Mouse (Mus musculus): ENCODE measurements around the gene Dpy30. TPM values are rescaled to one million over a fixed set of nuclear protein-coding genes. Genes with fewer than 3 reads are reported as not detected.
A peak's percentile ranks its signal among the peaks of the same experiment; 100 is the strongest.
"Not testable (repeated sequence)": the region's sequence is repeated elsewhere in the genome, so short reads cannot be mapped to it uniquely, and the experiment has no call there.

Gene Dpy30
- 156 and 195 TPM in 2 replicates for polyA plus RNA-seq (2015; fragmentation: Nextera tagmentation; extraction: Ambion mirVana)

GRCm38 (mm10) chr17:74323844-74324243, at the start of gene Dpy30:
Dpy30 (minus strand) TSS chr17:74323944.
- no peak within 1 kb of the TSS for H3K9ac ChIP-seq
- H3K36me3 ChIP-seq: no peaks in the 10 kb centered on the region
- no peak within 1 kb of the TSS for H3K4me3 ChIP-seq
- H3K9me3 ChIP-seq (replicated peaks): no peaks in the 10 kb centered on the region
- WGBS: 74% methylated on average over 2 of the region's 2 CpGs
- no peak within 1 kb of the TSS for H3K27ac ChIP-seq
- H3K4me1 ChIP-seq (replicated peaks): no peaks in the 10 kb centered on the region
- no peaks in the 10 kb centered on the region for H3K27me3 ChIP-seq
- no peak within 1 kb of the TSS for H3K4me2 ChIP-seq
- no peak for ATAC-seq (replicated peaks; ENCODE audit: insufficient number of reproducible peaks, insufficient read depth, low FRiP score, low read depth)

GRCm38 (mm10) chr17:74363592-74363991, 39.8 kb upstream of the Dpy30 start:
- H3K27me3 ChIP-seq: no peaks in the 10 kb centered on the region
- H3K27ac ChIP-seq: no peak overlapping the region
- peaks cover 20% of the 10 kb centered on the region for H3K36me3 ChIP-seq
- 74% methylated on average over 1 of the region's 1 CpGs for WGBS
- H3K4me3 ChIP-seq: no peak overlapping the region
- ATAC-seq (replicated peaks; ENCODE audit: insufficient number of reproducible peaks, insufficient read depth, low FRiP score, low read depth): no peak
- no peak overlapping the region for H3K9ac ChIP-seq
- H3K9me3 ChIP-seq (replicated peaks): no peaks in the 10 kb centered on the region
- no peaks in the 10 kb centered on the region for H3K4me1 ChIP-seq (replicated peaks)
- no peak overlapping the region for H3K4me2 ChIP-seq

GRCm38 (mm10) chr17:74341151-74341550, 17.4 kb upstream of the Dpy30 start:
- no peak for ATAC-seq (replicated peaks; ENCODE audit: insufficient number of reproducible peaks, insufficient read depth, low FRiP score, low read depth)
- Histone ChIP-seq H3K9ac (no peak overlapping the region), H3K27ac (no peak overlapping the region), H3K36me3 (peaks cover 8% of the 10 kb centered on the region; the same call in 1 of the 2 replicates), H3K4me2 (peak overlapping the region; percentile 77), H3K27me3 (no peaks in the 10 kb centered on the region), H3K9me3 (replicated peaks) (no peaks in the 10 kb centered on the region), H3K4me1 (replicated peaks) (peaks cover 26% of the 10 kb centered on the region), H3K4me3 (no peak overlapping the region)
- 66% methylated on average over 5 of the region's 5 CpGs for WGBS

GRCm38 (mm10) chr17:74338937-74339804, 15.4 kb upstream of the Dpy30 start, which contains the start of gene Spast:
Spast (plus strand) TSS chr17:74338987.
- no peaks in the 10 kb centered on the region for H3K9me3 ChIP-seq (replicated peaks)
- H3K4me3 ChIP-seq: peak within 1 kb of the TSS; percentile 93
- peak within 1 kb of the TSS; percentile 92 for H3K9ac ChIP-seq
- 1% methylated on average over 60 of the region's 90 CpGs for WGBS
- peaks cover 26% of the 10 kb centered on the region for H3K4me1 ChIP-seq (replicated peaks)
- H3K27ac ChIP-seq: peak within 1 kb of the TSS; percentile 95
- no peaks in the 10 kb centered on the region for H3K27me3 ChIP-seq
- peak within 1 kb of the TSS; percentile 77 for H3K4me2 ChIP-seq
- ATAC-seq (replicated peaks; ENCODE audit: insufficient number of reproducible peaks, insufficient read depth, low FRiP score, low read depth): peak; percentile 83
- peaks cover 4% of the 10 kb centered on the region; the same call in 1 of the 2 replicates for H3K36me3 ChIP-seq

- Histone ChIP-seq H3K4me2 (peak overlapping the region; percentile 77), H3K9ac (peak overlapping the region; percentile 92), H3K9me3 (replicated peaks) (no peaks in the 10 kb centered on the region), H3K4me1 (replicated peaks) (peaks cover 26% of the 10 kb centered on the region), H3K27me3 (no peaks in the 10 kb centered on the region), H3K27ac (peak overlapping the region; percentile 95), H3K36me3 (no peaks in the 10 kb centered on the region), H3K4me3 (peak overlapping the region; percentile 93)
- WGBS: 0% methylated on average over 34 of the region's 50 CpGs
- ATAC-seq (replicated peaks; ENCODE audit: insufficient number of reproducible peaks, insufficient read depth, low FRiP score, low read depth): peak; percentile 95
These were observed 14.6 kb upstream of the Dpy30 start for GRCm38 (mm10) chr17:74338225-74338931.

- no peak for ATAC-seq (replicated peaks; ENCODE audit: insufficient number of reproducible peaks, insufficient read depth, low FRiP score, low read depth)
- Histone ChIP-seq H3K4me1 (replicated peaks) (no peaks in the 10 kb centered on the region), H3K27ac (no peak overlapping the region), H3K36me3 (no peaks in the 10 kb centered on the region), H3K4me2 (no peak overlapping the region), H3K4me3 (no peak overlapping the region), H3K9me3 (replicated peaks) (no peaks in the 10 kb centered on the region), H3K27me3 (no peaks in the 10 kb centered on the region), H3K9ac (no peak overlapping the region)
- 70% methylated on average over 9 of the region's 9 CpGs for WGBS
These were observed 7.4 kb upstream of the Dpy30 start for GRCm38 (mm10) chr17:74331049-74331676.

GRCm38 (mm10) chr17:74328146-74328545, 4.4 kb upstream of the Dpy30 start:
- H3K36me3 ChIP-seq; H3K9me3 ChIP-seq (replicated peaks); H3K4me3 ChIP-seq; H3K4me1 ChIP-seq (replicated peaks); ATAC-seq (replicated peaks; ENCODE audit: insufficient number of reproducible peaks, insufficient read depth, low FRiP score, low read depth); H3K9ac ChIP-seq; H3K27ac ChIP-seq; H3K27me3 ChIP-seq; H3K4me2 ChIP-seq: not testable (repeated sequence)
- WGBS: 41% methylated on average over 2 of the region's 2 CpGs

- WGBS: 84% methylated on average over 7 of the region's 7 CpGs
These were observed 3.5 kb upstream of the Dpy30 start for GRCm38 (mm10) chr17:74327195-74327594.

GRCm38 (mm10) chr17:74322400-74323054, 1.2 kb downstream of the Dpy30 start:
- no peak overlapping the region for H3K27ac ChIP-seq

More at GRCm38 (mm10) chr17:74327195-74327594, 3.5 kb upstream of the Dpy30 start:
- H3K4me1 ChIP-seq (replicated peaks); H3K9me3 ChIP-seq (replicated peaks); H3K36me3 ChIP-seq; ATAC-seq (replicated peaks; ENCODE audit: insufficient number of reproducible peaks, insufficient read depth, low FRiP score, low read depth); H3K9ac ChIP-seq; H3K4me2 ChIP-seq; H3K27ac ChIP-seq; H3K27me3 ChIP-seq; H3K4me3 ChIP-seq: not testable (repeated sequence)

GRCm38 (mm10) chr17:74318721-74319120, 5.0 kb downstream of the Dpy30 start:
- Histone ChIP-seq H3K27me3 (no peaks in the 10 kb centered on the region), H3K27ac (no peak overlapping the region), H3K9me3 (replicated peaks) (no peaks in the 10 kb centered on the region), H3K9ac (no peak overlapping the region), H3K36me3 (peaks cover 5% of the 10 kb centered on the region; the same call in 1 of the 2 replicates), H3K4me2 (no peak overlapping the region), H3K4me3 (no peak overlapping the region), H3K4me1 (replicated peaks) (peaks cover 14% of the 10 kb centered on the region)
- ATAC-seq (replicated peaks; ENCODE audit: insufficient number of reproducible peaks, insufficient read depth, low FRiP score, low read depth): no peak
- WGBS: 92% methylated on average over 6 of the region's 6 CpGs

More at GRCm38 (mm10) chr17:74322400-74323054, 1.2 kb downstream of the Dpy30 start:
- H3K9ac ChIP-seq: no peak overlapping the region
- no peak for ATAC-seq (replicated peaks; ENCODE audit: insufficient number of reproducible peaks, insufficient read depth, low FRiP score, low read depth)
- no peaks in the 10 kb centered on the region for H3K36me3 ChIP-seq
- H3K27me3 ChIP-seq: no peaks in the 10 kb centered on the region
- H3K4me2 ChIP-seq: no peak overlapping the region
- no peaks in the 10 kb centered on the region for H3K4me1 ChIP-seq (replicated peaks)
- no peaks in the 10 kb centered on the region for H3K9me3 ChIP-seq (replicated peaks)
- 55% methylated on average over 5 of the region's 5 CpGs for WGBS
- H3K4me3 ChIP-seq: no peak overlapping the region
